Mouse (Mus musculus): ENCODE measurements at regions not wholly inside any gene's neighbourhood (a gene's known extent, or its start where the extent isn't known, plus 50 kb on each side); places are given as distances from the start of the nearest gene placed in this dataset.

GRCm38 (mm10) chr8:95988616-95989380 lies 100.5 kb upstream of the Got2 start:
- H3K79me2 ChIP-seq (replicated peaks; ENCODE audit: control insufficient read depth, extremely low read depth, insufficient read depth, poor library complexity, severe bottlenecking): no peaks in the 10 kb centered on the region; the same call in 1 of the 2 replicates
- H3K9me3 ChIP-seq (replicated peaks; ENCODE audit: low read length): no peaks in the 10 kb centered on the region
- dilution Hi-C loops (cut with MboI; ENCODE audit: extremely low pct_ligation_motif_present, extremely low pct_unique_long_range_greater_than_20kb, low sequenced_read_pairs): no loop called here
- H3K36me3 ChIP-seq (replicated peaks in 1 of 2; ENCODE audit: control insufficient read depth in 1 of 2, insufficient read depth in 1 of 2, low read length in 1 of 2): no peaks in the 10 kb centered on the region
- TF ChIP-seq TCF12 (IDR thresholded peaks at IDR 0.05; ENCODE audit: low read depth, low read length): no peak
- TF ChIP-seq MAFK (IDR thresholded peaks at IDR 0.05; ENCODE audit: insufficient replicate concordance, low read length): no peak
- TF ChIP-seq SMC3 (IDR thresholded peaks at IDR 0.05; ENCODE audit: low read depth, low read length): no peak
- no peak for TF ChIP-seq CTCF (conservative IDR thresholded peaks at IDR 0.05 in 1 of 2, IDR thresholded peaks at IDR 0.05 in 1 of 2; ENCODE audit: low read depth in 2 of 2, low read length in 2 of 2)
- TF ChIP-seq USF2 (conservative IDR thresholded peaks at IDR 0.05; ENCODE audit: low read depth, low read length): no peak
- no peak for TF ChIP-seq KAT2A (IDR thresholded peaks at IDR 0.05; ENCODE audit: insufficient replicate concordance, low read length)
- TF ChIP-seq ZC3H11A (IDR thresholded peaks at IDR 0.05; ENCODE audit: low read depth, low read length): no peak
- no peak for TF ChIP-seq MYC (IDR thresholded peaks at IDR 0.05; ENCODE audit: low read depth, low read length)
- TF ChIP-seq MEF2A (IDR thresholded peaks at IDR 0.05; ENCODE audit: borderline replicate concordance, low read depth, low read length): no peak
- no peak for TF ChIP-seq TBP (conservative IDR thresholded peaks at IDR 0.05; ENCODE audit: low read depth, low read length)
- no peak overlapping the region for H3K27ac ChIP-seq (ENCODE audit: insufficient read depth, low read depth)
- H3K4me2 ChIP-seq (ENCODE audit: insufficient read depth, low read depth, poor library complexity, severe bottlenecking): no peak overlapping the region
- DNase-seq (ENCODE audit: extremely low read depth): no peak
- H3K27me3 ChIP-seq (replicated peaks): peaks cover 62% of the 10 kb centered on the region
- H3K9ac ChIP-seq (ENCODE audit: insufficient read depth, low read depth): no peak overlapping the region
- peaks cover 2 to 4% of the 10 kb centered on the region in 2 experiments; a peak in 2 of 4 replicates for H3K4me1 ChIP-seq (ENCODE audit: control insufficient read depth in 1 of 2, insufficient read depth in 2 of 2)
- in situ Hi-C loops (cut with MboI; ENCODE audit: low pct_ligation_motif_present, low pct_unique_long_range_greater_than_20kb, low sequenced_read_pairs): no loop called here
- no peak overlapping the region for H3K4me3 ChIP-seq (replicated peaks in 1 of 3; ENCODE audit: low read depth in 2 of 3, low read length in 2 of 3, poor library complexity in 1 of 3)

GRCm38 (mm10) chr8:95987011-95987440 lies 98.7 kb upstream of the Got2 start:
- dilution Hi-C loops (cut with MboI; ENCODE audit: extremely low pct_ligation_motif_present, extremely low pct_unique_long_range_greater_than_20kb, low sequenced_read_pairs): no loop called here
- H3K27ac ChIP-seq (ENCODE audit: insufficient read depth, low read depth): no peak overlapping the region
- H3K9me3 ChIP-seq (replicated peaks; ENCODE audit: low read length): no peaks in the 10 kb centered on the region
- no peak overlapping the region for H3K4me2 ChIP-seq (ENCODE audit: insufficient read depth, low read depth, poor library complexity, severe bottlenecking)
- no peaks in the 10 kb centered on the region for H3K36me3 ChIP-seq (replicated peaks in 1 of 2; ENCODE audit: control insufficient read depth in 1 of 2, insufficient read depth in 1 of 2, low read length in 1 of 2)
- TF ChIP-seq NRF1 (IDR thresholded peaks at IDR 0.05; ENCODE audit: low read depth, low read length) (no peak), GABPA (IDR thresholded peaks at IDR 0.05; ENCODE audit: insufficient replicate concordance, low read depth, low read length) (no peak), EP300 (IDR thresholded peaks at IDR 0.05; ENCODE audit: low read length) (no peak), E2F4 (IDR thresholded peaks at IDR 0.05; ENCODE audit: insufficient replicate concordance, low read depth, low read length) (no peak), ZNF384 (IDR thresholded peaks at IDR 0.05; ENCODE audit: low read depth, low read length) (no peak), ZC3H11A (IDR thresholded peaks at IDR 0.05; ENCODE audit: low read depth, low read length) (no peak), CHD1 (IDR thresholded peaks at IDR 0.05; ENCODE audit: low read depth, low read length) (no peak), ZMIZ1 (IDR thresholded peaks at IDR 0.05; ENCODE audit: low read depth, low read length) (no peak), IRF4 (IDR thresholded peaks at IDR 0.05; ENCODE audit: low read depth, low read length) (no peak)
- DNase-seq (ENCODE audit: extremely low read depth): no peak
- no peaks in the 10 kb centered on the region; the same call in 1 of the 2 replicates for H3K79me2 ChIP-seq (replicated peaks; ENCODE audit: control insufficient read depth, extremely low read depth, insufficient read depth, poor library complexity, severe bottlenecking)
- peaks cover 2 to 4% of the 10 kb centered on the region in 2 experiments; a peak in 2 of 4 replicates for H3K4me1 ChIP-seq (ENCODE audit: control insufficient read depth in 1 of 2, insufficient read depth in 2 of 2)
- H3K4me3 ChIP-seq (replicated peaks in 1 of 3; ENCODE audit: low read depth in 2 of 3, low read length in 2 of 3, poor library complexity in 1 of 3): no peak overlapping the region
- H3K27me3 ChIP-seq (replicated peaks): peaks cover 68% of the 10 kb centered on the region
- in situ Hi-C loops (cut with MboI; ENCODE audit: low pct_ligation_motif_present, low pct_unique_long_range_greater_than_20kb, low sequenced_read_pairs): no loop called here
- H3K9ac ChIP-seq (ENCODE audit: insufficient read depth, low read depth): no peak overlapping the region

Data from CH12.LX (cell line).